Mouse (Mus musculus): ENCODE data around the gene Cxcr2. TPM values are rescaled to one million over a fixed set of nuclear protein-coding genes. Genes with fewer than 3 reads are reported as not detected.
A peak's percentile ranks its signal among the peaks of the same experiment; 100 is the strongest.

The Cxcr2 gene
- polyA plus RNA-seq, 1 experiment, result not detected

- peak; percentile 30 for TF ChIP-seq GATA1 (IDR thresholded peaks at IDR 0.05; ENCODE audit: low read length)
Observed at GRCm38 (mm10) chr1:74172722-74173121, 18.9 kb downstream of the Cxcr2 start.

- TF ChIP-seq GATA1 (IDR thresholded peaks at IDR 0.05; ENCODE audit: low read length), result no peak
Observed at GRCm38 (mm10) chr1:74175731-74176130, 21.9 kb downstream of the Cxcr2 start.

GRCm38 (mm10) chr1:74178618-74179017, 24.8 kb downstream of the Cxcr2 start:
- no peak for TF ChIP-seq GATA1 (IDR thresholded peaks at IDR 0.05; ENCODE audit: low read length)

- TF ChIP-seq GATA1 (IDR thresholded peaks at IDR 0.05; ENCODE audit: low read length), result no peak
Observed at GRCm38 (mm10) chr1:74179624-74180408, 26.0 kb downstream of the Cxcr2 start.

GRCm38 (mm10) chr1:74181462-74181861, 27.7 kb downstream of the Cxcr2 start:
- TF ChIP-seq GATA1 (IDR thresholded peaks at IDR 0.05; ENCODE audit: low read length), result no peak

- no peak for TF ChIP-seq GATA1 (IDR thresholded peaks at IDR 0.05; ENCODE audit: low read length)
Observed at GRCm38 (mm10) chr1:74183006-74183405, 29.2 kb downstream of the Cxcr2 start.

GRCm38 (mm10) chr1:74190471-74190870, 36.7 kb downstream of the Cxcr2 start:
- TF ChIP-seq GATA1 (IDR thresholded peaks at IDR 0.05; ENCODE audit: low read length), result no peak

- TF ChIP-seq GATA1 (IDR thresholded peaks at IDR 0.05; ENCODE audit: low read length), result no peak
Observed at GRCm38 (mm10) chr1:74192711-74193110, 38.9 kb downstream of the Cxcr2 start.

- no peak for TF ChIP-seq GATA1 (IDR thresholded peaks at IDR 0.05; ENCODE audit: low read length)
Observed at GRCm38 (mm10) chr1:74194445-74194844, 40.7 kb downstream of the Cxcr2 start, which contains the start of gene Cxcr1. Gene Cxcr1, minus strand, starts transcription at chr1:74194631.

- TF ChIP-seq GATA1 (IDR thresholded peaks at IDR 0.05; ENCODE audit: low read length), result no peak
Observed at GRCm38 (mm10) chr1:74195961-74196360, 42.2 kb downstream of the Cxcr2 start.

GRCm38 (mm10) chr1:74196621-74197419, 43.0 kb downstream of the Cxcr2 start:
- TF ChIP-seq GATA1 (IDR thresholded peaks at IDR 0.05; ENCODE audit: low read length), result no peak

GRCm38 (mm10) chr1:74197726-74198470, 44.1 kb downstream of the Cxcr2 start:
- no peak for TF ChIP-seq GATA1 (IDR thresholded peaks at IDR 0.05; ENCODE audit: low read length)

- no peak for TF ChIP-seq GATA1 (IDR thresholded peaks at IDR 0.05; ENCODE audit: low read length)
Observed at GRCm38 (mm10) chr1:74199046-74199445, 45.3 kb downstream of the Cxcr2 start.

GRCm38 (mm10) chr1:74201048-74201844, 47.5 kb downstream of the Cxcr2 start:
- no peak for TF ChIP-seq GATA1 (IDR thresholded peaks at IDR 0.05; ENCODE audit: low read length)

GRCm38 (mm10) chr1:74203457-74203856, 49.7 kb downstream of the Cxcr2 start:
- no peak for TF ChIP-seq GATA1 (IDR thresholded peaks at IDR 0.05; ENCODE audit: low read length)
